Mouse (Mus musculus): Measurements from ENCODE around the gene Fam163a. TPM values are rescaled to one million over a fixed set of nuclear protein-coding genes. Genes with fewer than 3 reads are reported as not detected.

Fam163a gene
- total RNA-seq, 1 experiment from 2014 or later = 11.0 TPM

GRCm38 (mm10) chr1:156028340-156028975 is 176.4 kb downstream of the Fam163a start:
- no peak for DNase-seq

GRCm38 (mm10) chr1:156027849-156028248 is 177.0 kb downstream of the Fam163a start:
- DNase-seq = no peak

Other genes starting within 250 kb of the Fam163a start
- gene Cep350, start 231.8 kb downstream of the Fam163a start, total RNA-seq (2021) = 33.6 and 39.6 TPM in 2 replicates
- gene Tor1aip2, start 169.6 kb downstream of the Fam163a start, total RNA-seq (2021) = 113 and 124 TPM in 2 replicates
- 99.0 and 101 TPM in 2 replicates for gene Tor1aip1, start 168.5 kb downstream of the Fam163a start, total RNA-seq (2021)
- 0.11 TPM in 1 of 2 replicates, not detected in the other for gene Tdrd5, start 98.6 kb upstream of the Fam163a start, total RNA-seq (2021)
- 0.23 TPM in 1 of 2 replicates, not detected in the other for gene Nphs2, start 105.7 kb upstream of the Fam163a start, total RNA-seq (2021)
- gene Gm2000, start 161.0 kb upstream of the Fam163a start, total RNA-seq (2021) = 602 and 698 TPM in 2 replicates
- gene Axdnd1, start 216.1 kb upstream of the Fam163a start, total RNA-seq (2021) = 2.7 and 3.3 TPM in 2 replicates